Mouse (Mus musculus) testis, adult 2 months (tissue): ENCODE results near the gene Slc39a5.

Experiments used
- CTCF ChIP-seq: fragments of 200-500 bp; IDR thresholded peaks from 2 replicates; pipeline ENCODE4 v1.5.1; 2012; ENCODE audit warnings: low read depth, mild to moderate bottlenecking, inconsistent platforms, low read length, moderate library complexity; ENCODE audit not compliant: control insufficient read depth, insufficient read depth, insufficient replicate concordance
- POLR2A ChIP-seq: fragments of 200-500 bp; IDR thresholded peaks from 2 replicates; pipeline ENCODE4 v1.6.1; 2012; ENCODE audit warnings: low read depth, mild to moderate bottlenecking, inconsistent platforms, low read length, moderate library complexity; ENCODE audit not compliant: control insufficient read depth

DNA sequence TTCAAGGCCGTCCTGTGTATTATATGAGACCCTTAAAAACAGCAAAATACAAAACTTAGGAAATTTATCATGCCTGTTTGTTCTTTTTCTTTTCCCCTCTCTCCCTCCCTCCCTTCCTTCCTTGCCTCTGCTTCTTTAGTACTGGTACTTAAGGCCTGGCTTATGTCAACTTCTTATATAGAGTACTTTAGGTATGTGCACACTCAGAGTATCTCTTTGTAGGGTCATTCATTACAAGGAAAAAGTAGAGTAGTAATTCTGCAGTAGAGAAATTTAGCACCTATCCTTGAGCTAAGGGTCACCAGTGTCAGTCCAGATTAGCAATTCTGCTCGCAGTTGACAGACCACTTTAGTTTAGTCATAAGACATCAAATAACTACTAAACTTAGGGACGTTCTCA is 24.2 kb upstream of the Slc39a5 start:
- no peak for TF ChIP-seq POLR2A
- no peak for TF ChIP-seq CTCF
